Mouse (Mus musculus) lung, embryonic 14.5 days (tissue): ENCODE results near the gene Pcnx. TPM values are rescaled to one million over a fixed set of nuclear protein-coding genes. Genes with fewer than 3 reads are reported as not detected.

Experiments used
- ATAC-seq: fragments of 200-750 bp; cut with Nextera tagmentation; 2 replicates; pipeline ENCODE4 v1.8.0; 2017; ENCODE audit warnings: mild to moderate bottlenecking, moderate TSS enrichment, moderate library complexity; ENCODE audit not compliant: insufficient read depth
- DNase-seq: peaks from one replicate; pipeline ENCODE4 v3.0.0-alpha.2; 2015
- H3K27ac ChIP-seq: fragments of 300-500 bp; sonication (generic); 2 replicates; pipeline ENCODE4 v1.5.1; 2014; ENCODE audit warnings: low read depth, mild to moderate bottlenecking, moderate library complexity
- H3K27me3 ChIP-seq: fragments of 300-500 bp; sonication (generic); 2 replicates; pipeline ENCODE4 v1.6.1; 2014; ENCODE audit warnings: low read length, control low read depth; ENCODE audit not compliant: insufficient read depth
- H3K36me3 ChIP-seq: fragments of 300-500 bp; sonication (generic); 2 replicates; pipeline ENCODE4 v1.6.1; 2014; ENCODE audit warnings: control low read depth; ENCODE audit not compliant: insufficient read depth
- H3K4me1 ChIP-seq: fragments of 300-500 bp; sonication (generic); 2 replicates; pipeline ENCODE4 v1.6.1; 2014; ENCODE audit warnings: antibody characterized with exemption, control low read depth; ENCODE audit not compliant: insufficient read depth
- H3K4me2 ChIP-seq: fragments of 300-500 bp; sonication (generic); 2 replicates; pipeline ENCODE4 v1.6.1; 2014; ENCODE audit warnings: mild to moderate bottlenecking
- H3K4me3 ChIP-seq: fragments of 300-500 bp; sonication (generic); 2 replicates; pipeline ENCODE4 v1.5.1; 2014; ENCODE audit warnings: low read depth, low read length
- H3K9ac ChIP-seq: fragments of 300-500 bp; sonication (generic); 2 replicates; pipeline ENCODE4 v1.6.1; 2014
- H3K9me3 ChIP-seq: fragments of 300-500 bp; sonication (generic); 2 replicates; pipeline ENCODE4 v1.6.1; 2016; ENCODE audit warnings: low read depth, low read length, control low read depth
- CTCF ChIP-seq: IDR thresholded peaks from 2 replicates; pipeline ENCODE4 v1.5.1; 2016; ENCODE audit warnings: antibody characterized with exemption, low read depth
- WGBS: fragments of 180-500 bp; shearing (Covaris S2); extraction: QIAGEN DNeasy Blood & Tissue Kit; methylation state at CpG from one replicate; pipeline ENCODE4 v1.1.7; 2014; 5-methylcytosine and 5-hydroxymethylcytosine counted together
- polyA plus RNA-seq: library from polyadenylated mRNA; unstranded; fragments of >200 nt; fragmentation: Nextera tagmentation; extraction: Ambion mirVana; gene quantifications from 2 replicates; pipeline ENCODE4 v1.2.1, GENCODE M21; 2014

Pcnx gene
- polyA plus RNA-seq, 1 experiment from 2014 or later = 17.4 TPM

GRCm38 (mm10) chr12:81822176-81822575, 37.6 kb upstream of the Pcnx start:
- Histone ChIP-seq H3K4me3 (no peak overlapping the region), H3K27me3 (no peaks in the 10 kb centered on the region), H3K4me1 (no peaks in the 10 kb centered on the region), H3K9me3 (no peaks in the 10 kb centered on the region), H3K36me3 (no peaks in the 10 kb centered on the region), H3K4me2 (no peak overlapping the region), H3K27ac (no peak overlapping the region), H3K9ac (no peak overlapping the region)
- TF ChIP-seq CTCF = no peak
- WGBS = 54% methylated on average over 4 of the region's 4 CpGs
- ATAC-seq (no peak), DNase-seq (no peak)

GRCm38 (mm10) chr12:81822778-81823480, 36.9 kb upstream of the Pcnx start:
- DNase-seq = no peak
- H3K9me3 ChIP-seq = no peaks in the 10 kb centered on the region
- H3K27ac ChIP-seq = no peak overlapping the region
- H3K4me1 ChIP-seq = no peaks in the 10 kb centered on the region
- H3K4me3 ChIP-seq = no peak overlapping the region
- no peak for ATAC-seq
- H3K9ac ChIP-seq = no peak overlapping the region
- H3K27me3 ChIP-seq = no peaks in the 10 kb centered on the region
- H3K4me2 ChIP-seq = no peak overlapping the region
- H3K36me3 ChIP-seq = no peaks in the 10 kb centered on the region
- WGBS = 74% methylated on average over 4 of the region's 4 CpGs
- TF ChIP-seq CTCF = no peak

GRCm38 (mm10) chr12:81828355-81828754, 31.5 kb upstream of the Pcnx start:
- ATAC-seq (no peak), DNase-seq (no peak)
- H3K27ac ChIP-seq = no peak overlapping the region
- no peaks in the 10 kb centered on the region for H3K36me3 ChIP-seq
- H3K4me2 ChIP-seq = no peak overlapping the region
- WGBS = 77% methylated on average over 2 of the region's 2 CpGs
- H3K4me1 ChIP-seq = no peaks in the 10 kb centered on the region
- no peaks in the 10 kb centered on the region for H3K9me3 ChIP-seq
- H3K27me3 ChIP-seq = no peaks in the 10 kb centered on the region
- H3K4me3 ChIP-seq = no peak overlapping the region
- no peak for TF ChIP-seq CTCF
- H3K9ac ChIP-seq = no peak overlapping the region

GRCm38 (mm10) chr12:81832039-81832738, 27.6 kb upstream of the Pcnx start:
- TF ChIP-seq CTCF = no peak
- ATAC-seq (no peak), DNase-seq (no peak)
- Histone ChIP-seq H3K9me3 (no peaks in the 10 kb centered on the region), H3K4me3 (no peak overlapping the region), H3K36me3 (no peaks in the 10 kb centered on the region), H3K4me1 (no peaks in the 10 kb centered on the region; the same call in 1 of the 2 replicates), H3K9ac (no peak overlapping the region), H3K4me2 (no peak overlapping the region), H3K27me3 (no peaks in the 10 kb centered on the region), H3K27ac (no peak overlapping the region)
- 46% methylated on average over 5 of the region's 5 CpGs for WGBS

GRCm38 (mm10) chr12:81833094-81833493, 26.7 kb upstream of the Pcnx start:
- Histone ChIP-seq H3K27me3 (no peaks in the 10 kb centered on the region), H3K9me3 (no peaks in the 10 kb centered on the region), H3K27ac (no peak overlapping the region), H3K36me3 (no peaks in the 10 kb centered on the region), H3K4me2 (no peak overlapping the region), H3K9ac (no peak overlapping the region), H3K4me3 (no peak overlapping the region), H3K4me1 (no peaks in the 10 kb centered on the region; the same call in 1 of the 2 replicates)
- TF ChIP-seq CTCF = no peak
- no peak for DNase-seq
- 91% methylated on average over 2 of the region's 2 CpGs for WGBS
- no peak for ATAC-seq

- H3K4me2 ChIP-seq = no peak overlapping the region
- no peak overlapping the region for H3K27ac ChIP-seq
- TF ChIP-seq CTCF = peak; percentile 29
- ATAC-seq = no peak
- no peaks in the 10 kb centered on the region for H3K36me3 ChIP-seq
- DNase-seq = no peak
- no peaks in the 10 kb centered on the region for H3K27me3 ChIP-seq
- WGBS = 63% methylated on average over 8 of the region's 8 CpGs
- no peaks in the 10 kb centered on the region; the same call in 1 of the 2 replicates for H3K4me1 ChIP-seq
- no peaks in the 10 kb centered on the region for H3K9me3 ChIP-seq
- no peak overlapping the region for H3K4me3 ChIP-seq
- no peak overlapping the region for H3K9ac ChIP-seq
Observed at GRCm38 (mm10) chr12:81836162-81836561, 23.7 kb upstream of the Pcnx start.

- Histone ChIP-seq H3K9me3 (no peaks in the 10 kb centered on the region), H3K27ac (no peak overlapping the region), H3K4me1 (no peaks in the 10 kb centered on the region; the same call in 1 of the 2 replicates), H3K27me3 (no peaks in the 10 kb centered on the region), H3K9ac (no peak overlapping the region), H3K4me2 (no peak overlapping the region), H3K36me3 (no peaks in the 10 kb centered on the region), H3K4me3 (no peak overlapping the region)
- DNase-seq (no peak), ATAC-seq (no peak)
- no peak for TF ChIP-seq CTCF
- 63% methylated on average over 5 of the region's 5 CpGs for WGBS
Observed at GRCm38 (mm10) chr12:81837463-81837862, 22.4 kb upstream of the Pcnx start.
